Mouse (Mus musculus) lung, embryonic 14.5 days (tissue): ENCODE measurements at regions not wholly inside any gene's neighbourhood (a gene's known extent, or its start where the extent isn't known, plus 50 kb on each side); places are given as distances from the start of the nearest gene placed in this dataset.

Experiments used
- ATAC-seq: fragments of 200-750 bp; cut with Nextera tagmentation; 2 replicates; pipeline ENCODE4 v1.8.0; 2017; ENCODE audit warnings: mild to moderate bottlenecking, moderate TSS enrichment, moderate library complexity; ENCODE audit not compliant: insufficient read depth
- DNase-seq: peaks from one replicate; pipeline ENCODE4 v3.0.0-alpha.2; 2015
- H3K27ac ChIP-seq: fragments of 300-500 bp; sonication (generic); 2 replicates; pipeline ENCODE4 v1.5.1; 2014; ENCODE audit warnings: low read depth, mild to moderate bottlenecking, moderate library complexity
- H3K27me3 ChIP-seq: fragments of 300-500 bp; sonication (generic); 2 replicates; pipeline ENCODE4 v1.6.1; 2014; ENCODE audit warnings: low read length, control low read depth; ENCODE audit not compliant: insufficient read depth
- H3K36me3 ChIP-seq: fragments of 300-500 bp; sonication (generic); 2 replicates; pipeline ENCODE4 v1.6.1; 2014; ENCODE audit warnings: control low read depth; ENCODE audit not compliant: insufficient read depth
- H3K4me1 ChIP-seq: fragments of 300-500 bp; sonication (generic); 2 replicates; pipeline ENCODE4 v1.6.1; 2014; ENCODE audit warnings: antibody characterized with exemption, control low read depth; ENCODE audit not compliant: insufficient read depth
- H3K4me2 ChIP-seq: fragments of 300-500 bp; sonication (generic); 2 replicates; pipeline ENCODE4 v1.6.1; 2014; ENCODE audit warnings: mild to moderate bottlenecking
- H3K4me3 ChIP-seq: fragments of 300-500 bp; sonication (generic); 2 replicates; pipeline ENCODE4 v1.5.1; 2014; ENCODE audit warnings: low read depth, low read length
- H3K9ac ChIP-seq: fragments of 300-500 bp; sonication (generic); 2 replicates; pipeline ENCODE4 v1.6.1; 2014
- H3K9me3 ChIP-seq: fragments of 300-500 bp; sonication (generic); 2 replicates; pipeline ENCODE4 v1.6.1; 2016; ENCODE audit warnings: low read depth, low read length, control low read depth
- CTCF ChIP-seq: IDR thresholded peaks from 2 replicates; pipeline ENCODE4 v1.5.1; 2016; ENCODE audit warnings: antibody characterized with exemption, low read depth
- WGBS: fragments of 180-500 bp; shearing (Covaris S2); extraction: QIAGEN DNeasy Blood & Tissue Kit; methylation state at CpG from one replicate; pipeline ENCODE4 v1.1.7; 2014; 5-methylcytosine and 5-hydroxymethylcytosine counted together

DNA sequence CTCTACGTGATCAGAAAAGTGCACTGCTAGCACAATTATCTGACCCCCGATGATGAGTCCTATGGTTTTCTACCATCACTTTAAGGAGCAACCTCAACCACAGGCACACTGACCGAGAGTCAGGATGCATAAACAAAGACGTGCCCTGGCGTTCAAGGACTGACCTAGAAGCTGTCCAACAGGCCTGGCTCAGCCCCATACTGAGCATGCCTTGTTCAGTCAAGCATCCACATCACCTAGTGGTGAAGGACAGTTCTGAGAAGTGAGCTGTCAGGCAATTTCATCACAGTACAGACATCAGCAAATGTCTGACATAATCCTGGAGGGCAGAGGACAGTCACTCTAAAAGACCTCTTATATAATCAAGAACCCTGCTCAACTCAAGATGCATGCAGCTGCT lies 81.5 kb upstream of the Elovl6 start:
- no peak overlapping the region for H3K27ac ChIP-seq
- H3K4me1 ChIP-seq = no peaks in the 10 kb centered on the region
- H3K36me3 ChIP-seq = no peaks in the 10 kb centered on the region
- no peaks in the 10 kb centered on the region for H3K27me3 ChIP-seq
- H3K4me2 ChIP-seq = no peak overlapping the region
- H3K9me3 ChIP-seq = no peaks in the 10 kb centered on the region
- WGBS = 66% methylated on average over 5 of the region's 5 CpGs
- no peak for ATAC-seq
- H3K9ac ChIP-seq = no peak overlapping the region
- TF ChIP-seq CTCF = no peak
- H3K4me3 ChIP-seq = no peak overlapping the region
- no peak for DNase-seq

DNA sequence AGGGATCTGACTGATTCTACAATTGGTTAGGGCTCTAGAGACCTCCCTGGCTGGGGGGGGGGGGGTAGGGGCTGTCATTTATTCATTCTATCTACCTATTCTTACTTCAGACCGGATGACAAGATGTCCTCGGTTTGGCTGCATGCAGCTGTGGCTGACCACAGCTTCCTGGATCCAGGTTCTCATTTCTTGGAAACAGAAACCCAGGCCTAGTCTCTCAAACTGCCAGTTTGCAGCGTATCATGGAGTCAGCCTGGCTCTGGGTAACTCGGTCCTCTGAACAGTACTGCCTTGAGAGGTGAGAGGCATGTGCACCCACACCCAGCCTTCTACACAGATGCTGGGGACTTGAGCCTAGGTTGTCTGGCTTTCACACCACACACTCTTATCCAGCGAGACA lies 62.1 kb upstream of the Elovl6 start:
- no peak for TF ChIP-seq CTCF

DNA sequence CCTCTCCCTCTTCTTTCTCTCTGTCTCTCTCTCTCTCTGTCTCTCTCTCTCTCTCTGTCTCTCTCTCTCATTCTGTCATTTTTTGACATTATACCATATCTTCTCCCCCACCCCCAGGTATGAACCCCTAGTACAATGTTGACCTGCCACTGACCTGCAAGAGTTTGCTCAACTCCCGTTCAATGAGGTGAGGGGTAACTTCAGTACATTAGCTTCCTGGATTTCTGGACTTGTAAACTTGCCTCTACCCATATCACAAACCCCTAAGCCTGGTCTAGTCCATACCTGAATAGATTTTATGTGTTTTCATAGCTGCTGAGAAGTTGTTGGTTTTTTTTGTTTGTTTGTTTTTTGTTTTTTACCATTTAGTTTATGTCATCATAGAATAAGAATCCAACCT lies 60.8 kb upstream of the Elovl6 start:
- DNase-seq (no peak), ATAC-seq (no peak)
- no peak overlapping the region for H3K4me2 ChIP-seq
- no peaks in the 10 kb centered on the region for H3K9me3 ChIP-seq
- WGBS = 47% methylated on average over 1 of the region's 1 CpGs
- H3K4me3 ChIP-seq = no peak overlapping the region
- H3K27me3 ChIP-seq = no peaks in the 10 kb centered on the region
- H3K4me1 ChIP-seq = no peaks in the 10 kb centered on the region
- no peak overlapping the region for H3K9ac ChIP-seq
- no peaks in the 10 kb centered on the region for H3K36me3 ChIP-seq
- TF ChIP-seq CTCF = no peak
- H3K27ac ChIP-seq = no peak overlapping the region

More for the DNA sequence above, 62.1 kb upstream of the Elovl6 start:
- H3K27me3 ChIP-seq = no peaks in the 10 kb centered on the region
- DNase-seq (no peak), ATAC-seq (no peak)
- no peak overlapping the region for H3K27ac ChIP-seq
- no peak overlapping the region for H3K4me2 ChIP-seq
- H3K9me3 ChIP-seq = no peaks in the 10 kb centered on the region
- no peak overlapping the region for H3K9ac ChIP-seq
- WGBS = 74% methylated on average over 5 of the region's 5 CpGs
- H3K4me3 ChIP-seq = no peak overlapping the region
- no peaks in the 10 kb centered on the region for H3K36me3 ChIP-seq
- no peaks in the 10 kb centered on the region for H3K4me1 ChIP-seq

DNA sequence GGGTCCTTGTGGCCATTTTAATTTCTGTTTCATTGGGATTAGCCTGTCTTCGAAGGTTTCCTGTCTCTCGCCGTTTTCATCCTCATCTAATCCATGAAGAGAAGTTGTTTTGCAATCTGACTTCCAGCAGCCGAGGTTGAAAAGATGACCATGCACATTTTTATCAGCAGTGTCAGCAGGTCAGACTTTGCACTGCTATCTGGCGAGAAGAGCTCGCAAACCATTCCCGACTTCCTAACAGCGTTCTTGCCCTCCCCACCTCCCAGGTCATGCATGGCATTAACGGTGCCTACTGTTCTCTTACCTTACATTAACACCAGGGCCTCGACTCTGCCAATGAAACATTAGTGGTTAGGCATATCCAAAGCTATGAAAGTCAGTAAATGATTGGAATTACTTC lies 60.1 kb upstream of the Elovl6 start:
- Histone ChIP-seq H3K27ac (no peak overlapping the region), H3K4me2 (no peak overlapping the region), H3K36me3 (no peaks in the 10 kb centered on the region), H3K4me1 (no peaks in the 10 kb centered on the region), H3K9me3 (no peaks in the 10 kb centered on the region), H3K27me3 (no peaks in the 10 kb centered on the region), H3K4me3 (no peak overlapping the region), H3K9ac (no peak overlapping the region)
- 73% methylated on average over 10 of the region's 10 CpGs for WGBS
- ATAC-seq = no peak
- no peak for DNase-seq
- TF ChIP-seq CTCF = no peak

DNA sequence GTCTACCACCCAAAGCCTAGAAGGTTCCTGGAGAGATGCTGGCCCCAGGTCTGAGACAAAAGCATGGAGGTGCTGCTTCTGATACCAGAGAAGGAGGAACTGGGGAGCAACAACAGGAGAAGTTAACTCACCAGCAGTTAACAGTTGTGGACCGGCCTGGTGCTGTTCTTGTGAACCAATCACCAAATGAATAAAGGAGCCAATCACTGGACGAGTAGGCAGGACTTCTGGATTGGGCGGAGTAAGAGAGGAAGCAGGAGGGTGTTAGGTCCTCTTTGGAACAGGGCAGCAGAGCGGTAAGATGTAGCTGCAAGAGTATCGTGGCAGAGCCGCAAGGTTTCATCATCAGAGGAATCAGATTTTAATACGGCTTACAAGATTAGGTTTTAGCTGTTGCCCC lies 57.7 kb upstream of the Elovl6 start:
- Histone ChIP-seq H3K27ac (no peak overlapping the region), H3K36me3 (no peaks in the 10 kb centered on the region), H3K9me3 (no peaks in the 10 kb centered on the region), H3K9ac (no peak overlapping the region), H3K4me3 (no peak overlapping the region), H3K4me2 (no peak overlapping the region), H3K4me1 (no peaks in the 10 kb centered on the region), H3K27me3 (no peaks in the 10 kb centered on the region)
- no peak for ATAC-seq
- 87% methylated on average over 7 of the region's 7 CpGs for WGBS
- no peak for TF ChIP-seq CTCF
- DNase-seq = no peak

DNA sequence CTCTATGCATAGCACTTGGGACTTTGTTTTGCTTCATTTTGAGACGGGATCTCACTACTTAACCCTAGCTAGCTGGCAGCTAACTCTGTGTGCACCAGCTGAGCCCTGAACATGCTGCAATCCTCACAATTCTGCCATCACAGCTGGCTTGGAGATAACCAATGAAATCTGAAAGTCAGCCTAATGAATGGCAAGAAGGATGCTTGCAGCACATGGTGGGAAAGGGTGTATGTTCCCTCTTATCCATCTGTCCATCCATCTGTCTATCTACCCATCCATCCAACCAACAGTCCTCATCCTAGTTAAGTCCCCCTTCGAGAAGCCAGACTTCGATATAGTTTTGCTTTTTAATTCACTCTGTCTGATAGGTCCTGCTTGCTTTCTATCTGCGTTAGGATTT lies 55.9 kb upstream of the Elovl6 start:
- Histone ChIP-seq H3K4me1 (no peaks in the 10 kb centered on the region), H3K4me3 (no peak overlapping the region), H3K9ac (no peak overlapping the region), H3K36me3 (no peaks in the 10 kb centered on the region), H3K9me3 (no peaks in the 10 kb centered on the region), H3K4me2 (no peak overlapping the region), H3K27ac (no peak overlapping the region), H3K27me3 (no peaks in the 10 kb centered on the region)
- WGBS = 90% methylated on average over 4 of the region's 4 CpGs
- ATAC-seq (no peak), DNase-seq (no peak)
- TF ChIP-seq CTCF = no peak

DNA sequence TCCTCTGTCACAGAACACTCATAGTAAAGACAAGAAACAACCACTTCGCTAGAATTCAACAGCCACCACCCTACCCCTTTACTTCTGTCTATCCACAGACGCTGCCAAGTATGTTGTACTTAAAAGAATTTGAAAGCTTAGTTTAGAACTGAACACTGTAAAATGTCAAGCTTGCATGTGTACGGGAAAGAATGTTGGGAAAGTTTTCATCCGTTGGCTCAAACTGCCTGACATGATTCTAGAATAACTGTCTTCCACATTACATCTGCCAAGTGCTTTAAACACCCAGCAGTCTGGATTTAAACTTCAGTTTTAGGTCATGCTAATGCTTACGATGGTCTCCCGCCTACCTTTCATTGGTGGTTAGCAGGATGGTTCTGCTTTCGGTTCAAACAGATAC lies 54.1 kb upstream of the Elovl6 start:
- ATAC-seq (no peak), DNase-seq (no peak)
- WGBS = 76% methylated on average over 7 of the region's 7 CpGs
- Histone ChIP-seq H3K27ac (no peak overlapping the region), H3K4me1 (no peaks in the 10 kb centered on the region), H3K27me3 (no peaks in the 10 kb centered on the region), H3K36me3 (no peaks in the 10 kb centered on the region), H3K9me3 (no peaks in the 10 kb centered on the region), H3K4me3 (no peak overlapping the region), H3K4me2 (no peak overlapping the region), H3K9ac (no peak overlapping the region)
- TF ChIP-seq CTCF = no peak

DNA sequence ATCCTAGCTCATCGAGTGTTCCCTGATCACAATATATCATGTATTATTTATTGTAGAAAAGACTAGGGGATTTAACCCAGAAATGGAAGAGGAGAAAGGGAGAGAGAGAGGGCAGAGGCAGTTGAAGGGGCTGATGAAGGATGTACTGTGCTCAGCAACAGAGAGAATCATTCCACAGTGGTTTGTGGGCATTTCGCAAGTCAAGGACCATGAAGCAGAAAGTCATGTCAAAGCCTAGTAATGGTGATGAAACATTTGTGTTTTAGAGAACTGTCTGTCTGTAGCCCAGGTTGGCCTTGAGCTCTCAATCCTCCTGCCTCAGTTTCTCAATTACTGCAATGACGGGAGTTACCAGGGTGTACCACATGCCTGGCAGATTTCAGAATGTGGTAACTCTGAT lies 50.9 kb upstream of the Elovl6 start:
- Histone ChIP-seq H3K36me3 (no peaks in the 10 kb centered on the region), H3K4me2 (no peak overlapping the region), H3K9me3 (no peaks in the 10 kb centered on the region), H3K9ac (no peak overlapping the region), H3K4me1 (no peaks in the 10 kb centered on the region), H3K27ac (no peak overlapping the region), H3K4me3 (no peak overlapping the region), H3K27me3 (no peaks in the 10 kb centered on the region)
- no peak for DNase-seq
- no peak for ATAC-seq
- no peak for TF ChIP-seq CTCF
- 89% methylated on average over 3 of the region's 3 CpGs for WGBS
